Mouse (Mus musculus) heart, embryonic 10.5 days (tissue): Measurements from ENCODE around the gene Olfr1359. TPM values are rescaled to one million over a fixed set of nuclear protein-coding genes. Genes with fewer than 3 reads are reported as not detected.

Source experiments
- DNase-seq: peaks from one replicate; pipeline ENCODE4 v3.0.0-alpha.2; 2017; ENCODE audit warnings: low spot score
- H3K27ac ChIP-seq: fragments of 300-500 bp; sonication (generic); 2 replicates; pipeline ENCODE4 v1.5.1; 2016; ENCODE audit warnings: mild to moderate bottlenecking
- H3K27me3 ChIP-seq: fragments of 300-500 bp; sonication (generic); 2 replicates; pipeline ENCODE4 v1.6.1; 2016; ENCODE audit warnings: mild to moderate bottlenecking; ENCODE audit not compliant: poor library complexity, insufficient read depth, severe bottlenecking
- H3K36me3 ChIP-seq: fragments of 300-500 bp; sonication (generic); 2 replicates; pipeline ENCODE4 v1.6.1; 2016; ENCODE audit warnings: mild to moderate bottlenecking, moderate library complexity
- H3K4me1 ChIP-seq: fragments of 300-500 bp; sonication (generic); 2 replicates; pipeline ENCODE4 v1.6.1; 2016; ENCODE audit warnings: mild to moderate bottlenecking
- H3K4me3 ChIP-seq: fragments of 300-500 bp; sonication (generic); 2 replicates; pipeline ENCODE4 v1.5.1; 2016; ENCODE audit warnings: mild to moderate bottlenecking, moderate library complexity
- H3K9me3 ChIP-seq: fragments of 300-500 bp; sonication (generic); 2 replicates; pipeline ENCODE4 v1.6.1; 2016; ENCODE audit warnings: mild to moderate bottlenecking, moderate library complexity
- WGBS: fragments of 180-500 bp; shearing (Covaris S2); methylation state at CpG from one replicate; pipeline ENCODE4 v1.1.7; 2016; 5-methylcytosine and 5-hydroxymethylcytosine counted together
- microRNA-seq: library from miRNA; unstranded; fragments of <30 nt; microRNA quantifications from one replicate; pipeline ENCODE4, GENCODE M21; 2017
- polyA plus RNA-seq: library from polyadenylated mRNA; unstranded; fragments of >200 nt; fragmentation: Nextera tagmentation; extraction: Ambion mirVana; gene quantifications from 2 replicates; pipeline ENCODE4 v1.2.1, GENCODE M21; 2016

Gene Olfr1359
- polyA plus RNA-seq, 1 experiment from 2014 or later, result not detected

GRCm38 (mm10) chr13:21755707-21756106, 57.8 kb downstream of the Olfr1359 start:
- no peak for DNase-seq
- peaks cover 17% of the 10 kb centered on the region; the same call in 1 of the 2 replicates for H3K4me1 ChIP-seq
- H3K27me3 ChIP-seq, result no peaks in the 10 kb centered on the region
- H3K36me3 ChIP-seq, result no peaks in the 10 kb centered on the region
- no peak overlapping the region for H3K27ac ChIP-seq
- WGBS, result 86% methylated on average over 1 of the region's 1 CpGs
- no peaks in the 10 kb centered on the region for H3K9me3 ChIP-seq
- H3K4me3 ChIP-seq, result peak overlapping the region; percentile 60

Small RNA genes lying within 50 kb of the gene (microRNA-seq; reads per million reads assigned to microRNA genes)
- gene Gm44357 (not detected), gene Gm44367 (not detected), gene Gm44454 (not detected)

Other genes with a start within 250 kb of the Olfr1359 start
- 22.7 and 27.5 TPM in 2 replicates for gene Zscan26, start 244.4 kb upstream of the Olfr1359 start, polyA plus RNA-seq
- gene Nkapl, start 229.6 kb upstream of the Olfr1359 start, polyA plus RNA-seq, result 2.0 and 2.4 TPM in 2 replicates
- gene Zkscan4, start 219.2 kb upstream of the Olfr1359 start, polyA plus RNA-seq, result 2.0 and 2.1 TPM in 2 replicates
- gene Gm10065, start 218.7 kb upstream of the Olfr1359 start, polyA plus RNA-seq, result not detected in 2 replicates
- 0.21 and 0.53 TPM in 2 replicates for gene AK157302, start 202.9 kb upstream of the Olfr1359 start, polyA plus RNA-seq
- 9.0 and 11.6 TPM in 2 replicates for gene Gm11273, start 196.7 kb upstream of the Olfr1359 start, polyA plus RNA-seq
- 5.3 and 7.3 TPM in 2 replicates for gene Zkscan8, start 167.0 kb upstream of the Olfr1359 start, polyA plus RNA-seq
- gene Olfr1366, start 155.3 kb upstream of the Olfr1359 start, polyA plus RNA-seq, result 0.05 and 0.07 TPM in 2 replicates
- 0.04 TPM in 1 of 2 replicates, not detected in the other for gene Olfr1535, start 138.2 kb upstream of the Olfr1359 start, polyA plus RNA-seq
- gene Olfr1364, start 116.4 kb upstream of the Olfr1359 start, polyA plus RNA-seq, result not detected in 2 replicates
- gene Olfr1362, start 84.1 kb upstream of the Olfr1359 start, polyA plus RNA-seq, result not detected in 2 replicates
- not detected in 2 replicates for gene Olfr11, start 55.6 kb upstream of the Olfr1359 start, polyA plus RNA-seq
- not detected in 2 replicates for gene Olfr1361, start 34.7 kb upstream of the Olfr1359 start, polyA plus RNA-seq
- gene Olfr1360, start 20.7 kb upstream of the Olfr1359 start, polyA plus RNA-seq, result not detected in 2 replicates
- gene Hist1h2bl, start 18.0 kb downstream of the Olfr1359 start, polyA plus RNA-seq, result 1.4 TPM in 1 of 2 replicates, not detected in the other
- gene Hist1h2ai, start 18.3 kb downstream of the Olfr1359 start, polyA plus RNA-seq, result 6.3 and 11.7 TPM in 2 replicates
- gene Hist1h3h, start 19.5 kb downstream of the Olfr1359 start, polyA plus RNA-seq, result 3.7 and 3.8 TPM in 2 replicates
- gene Hist1h2bm, start 23.9 kb downstream of the Olfr1359 start, polyA plus RNA-seq, result 2.4 and 3.7 TPM in 2 replicates
- gene Hist1h4j, start 37.0 kb downstream of the Olfr1359 start, polyA plus RNA-seq, result 2.0 TPM in 1 of 2 replicates, not detected in the other
- gene Hist1h4k, start 52.4 kb downstream of the Olfr1359 start, polyA plus RNA-seq, result 2.4 and 3.8 TPM in 2 replicates
- gene Hist1h2ak, start 55.7 kb downstream of the Olfr1359 start, polyA plus RNA-seq, result 6.7 and 8.3 TPM in 2 replicates
- 1.2 and 3.0 TPM in 2 replicates for gene Hist1h2bn, start 56.0 kb downstream of the Olfr1359 start, polyA plus RNA-seq
- 12.2 and 12.8 TPM in 2 replicates for gene Hist1h1b, start 82.5 kb downstream of the Olfr1359 start, polyA plus RNA-seq
- gene Hist1h3i, start 85.3 kb downstream of the Olfr1359 start, polyA plus RNA-seq, result 51.2 and 119 TPM in 2 replicates
- gene Hist1h2an, start 89.1 kb downstream of the Olfr1359 start, polyA plus RNA-seq, result 4.6 and 7.6 TPM in 2 replicates
- 1.00 and 1.6 TPM in 2 replicates for gene Hist1h2bp, start 89.3 kb downstream of the Olfr1359 start, polyA plus RNA-seq
- 9.9 and 15.1 TPM in 2 replicates for gene Hist1h2bq, start 112.1 kb downstream of the Olfr1359 start, polyA plus RNA-seq
- gene Hist1h2ao, start 112.4 kb downstream of the Olfr1359 start, polyA plus RNA-seq, result not detected in 2 replicates
- gene Hist1h4m, start 113.6 kb downstream of the Olfr1359 start, polyA plus RNA-seq, result not detected in 2 replicates
- gene Hist1h4n, start 134.1 kb downstream of the Olfr1359 start, polyA plus RNA-seq, result 3.8 and 9.2 TPM in 2 replicates
- gene Hist1h2ap, start 135.4 kb downstream of the Olfr1359 start, polyA plus RNA-seq, result 2,387 and 3,574 TPM in 2 replicates
- gene Hist1h2br, start 135.6 kb downstream of the Olfr1359 start, polyA plus RNA-seq, result 9.9 and 15.3 TPM in 2 replicates
- 7.4 and 9.1 TPM in 2 replicates for gene Zfp184, start 247.0 kb downstream of the Olfr1359 start, polyA plus RNA-seq